Mouse (Mus musculus): Measurements from ENCODE around the gene Ahr. TPM values are rescaled to one million over a fixed set of nuclear protein-coding genes. Genes with fewer than 3 reads are reported as not detected.

Ahr gene
- total RNA-seq (2023) = 6.3 TPM

GRCm38 (mm10) chr12:35534754-35535236, at the start of gene Ahr:
Gene Ahr (minus strand): TSS chr12:35535038.

Measured in CD4-positive naive resting alpha-beta T cell, adult 57 days (primary cell).